Mouse (Mus musculus): ENCODE results near the gene Adam19. TPM values are rescaled to one million over a fixed set of nuclear protein-coding genes. Genes with fewer than 3 reads are reported as not detected.

The Adam19 gene
- total RNA-seq, 2 experiments from 2014 or later = 16.8 to 20.9 TPM

GRCm38 (mm10) chr11:46070161-46070560 lies 14.4 kb downstream of the Adam19 start:
- DNase-seq (ENCODE audit: low spot score in 2 of 2) = no peak
- intact Hi-C loops (cut with DNase I) = no loop called here

- intact Hi-C loops (cut with DNase I) = no loop called here
- DNase-seq (ENCODE audit: low spot score in 2 of 2) = no peak
Measured at GRCm38 (mm10) chr11:46070789-46071188, 15.0 kb downstream of the Adam19 start.

DNA sequence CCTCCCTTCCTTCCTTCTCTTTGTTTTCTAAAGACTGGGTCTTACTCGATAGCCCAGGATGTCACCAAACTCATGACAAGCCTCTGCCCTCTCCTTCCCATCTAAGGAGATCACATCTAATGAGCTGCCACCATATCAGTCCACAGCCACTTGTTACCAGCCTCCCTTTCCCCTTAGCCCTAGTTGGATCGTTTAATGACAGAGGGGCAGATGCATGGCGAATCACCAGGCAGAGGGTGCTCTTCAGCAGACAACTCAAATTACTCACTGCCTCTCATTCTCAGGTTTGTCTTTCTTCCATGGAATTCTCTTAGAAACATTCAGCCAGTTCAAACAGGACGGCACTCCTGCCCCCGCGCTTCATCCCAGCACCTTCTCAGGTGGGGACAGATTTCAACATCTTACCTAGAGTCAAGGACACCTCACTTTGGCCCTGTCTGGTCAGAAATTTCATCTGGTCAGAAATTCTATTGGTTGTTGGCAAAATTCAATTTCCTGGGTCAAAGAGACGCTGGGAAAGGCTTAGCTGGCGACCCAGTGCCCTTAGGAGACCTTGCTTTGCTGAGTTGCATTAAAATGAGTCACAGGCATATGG lies 16.8 kb downstream of the Adam19 start:
- intact Hi-C loops (cut with DNase I) = no loop called here
- DNase-seq (ENCODE audit: low spot score in 2 of 2) = no peak

DNA sequence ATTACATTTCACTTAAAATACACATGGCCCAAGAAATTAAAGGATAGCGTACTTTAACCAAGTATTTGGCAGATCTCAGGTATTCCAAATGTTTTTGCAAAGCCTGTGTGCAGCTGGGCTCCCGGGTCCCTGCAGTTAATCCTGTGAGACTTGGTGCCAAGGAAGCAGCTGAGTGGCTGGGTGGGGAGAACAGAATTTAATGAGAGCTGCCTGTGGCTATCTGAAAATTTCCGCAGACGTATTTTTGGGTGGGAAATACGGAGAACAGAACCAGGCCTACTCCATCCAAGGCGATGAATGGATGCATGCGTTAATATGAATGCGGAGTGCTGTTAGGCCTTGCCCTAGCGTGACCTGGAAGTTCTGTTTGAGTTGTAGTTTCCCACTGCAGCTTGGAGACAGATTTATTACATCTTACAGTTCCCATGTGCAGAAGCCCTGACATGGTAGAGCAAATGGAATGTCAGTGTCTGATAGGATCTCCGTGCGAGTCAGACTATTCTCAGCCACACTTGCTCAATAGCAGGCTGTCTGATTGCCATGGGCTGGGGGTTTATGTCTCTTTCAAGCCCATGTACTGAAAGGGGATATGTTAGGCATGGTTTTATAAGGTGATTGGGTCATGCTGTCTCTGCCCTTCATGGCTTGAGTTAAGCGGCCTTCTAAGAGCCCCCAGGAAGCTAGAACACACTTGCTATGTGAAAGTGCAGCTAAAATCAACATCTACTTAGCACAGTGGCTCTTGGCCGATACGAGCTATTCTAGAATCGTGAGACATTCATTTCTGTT lies 17.5 kb downstream of the Adam19 start:
- intact Hi-C loops (cut with DNase I) = no loop called here
- DNase-seq (ENCODE audit: low spot score in 2 of 2) = no peak

DNA sequence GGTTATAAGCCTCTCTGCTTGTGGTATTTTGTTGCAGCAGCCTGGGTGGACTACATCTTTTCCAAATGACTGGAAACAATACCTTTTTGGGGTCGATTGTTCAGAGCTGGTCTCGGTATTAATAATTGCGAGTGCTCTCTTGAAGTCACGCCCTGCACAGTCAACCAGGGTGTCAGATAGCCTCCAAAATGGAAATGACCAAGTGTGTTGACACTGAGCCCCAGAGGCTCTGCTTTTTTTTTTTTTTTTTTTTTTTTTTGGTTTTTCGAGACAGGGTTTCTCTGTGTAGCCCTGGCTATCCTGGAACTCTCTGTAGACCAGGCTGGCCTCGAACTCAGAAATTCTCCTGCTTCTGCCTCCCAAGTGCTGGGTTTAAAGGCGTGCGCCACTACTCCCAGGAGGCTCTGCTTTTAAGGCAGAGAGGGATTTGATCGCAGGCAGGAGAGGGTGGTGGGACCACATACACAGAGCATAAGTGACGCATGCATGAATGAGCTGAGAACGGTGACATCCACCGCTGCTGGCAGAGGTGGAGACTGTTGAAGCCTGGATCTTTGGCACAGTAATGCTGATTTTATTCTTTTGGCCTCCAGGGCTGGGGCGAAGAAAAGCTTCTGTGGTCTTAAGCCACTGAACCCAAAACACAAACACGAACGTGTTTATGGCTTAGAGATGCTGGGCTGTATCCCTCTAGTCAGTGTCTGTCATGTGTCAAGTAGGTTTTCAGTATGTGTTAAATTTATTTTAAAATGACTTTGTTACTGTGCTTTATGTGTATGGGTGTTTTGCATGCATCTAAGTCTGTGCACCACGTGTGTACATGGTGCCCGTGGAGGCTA lies 18.3 kb downstream of the Adam19 start:
- no peak for DNase-seq (ENCODE audit: low spot score in 2 of 2)
- intact Hi-C loops (cut with DNase I) = no loop called here

DNA sequence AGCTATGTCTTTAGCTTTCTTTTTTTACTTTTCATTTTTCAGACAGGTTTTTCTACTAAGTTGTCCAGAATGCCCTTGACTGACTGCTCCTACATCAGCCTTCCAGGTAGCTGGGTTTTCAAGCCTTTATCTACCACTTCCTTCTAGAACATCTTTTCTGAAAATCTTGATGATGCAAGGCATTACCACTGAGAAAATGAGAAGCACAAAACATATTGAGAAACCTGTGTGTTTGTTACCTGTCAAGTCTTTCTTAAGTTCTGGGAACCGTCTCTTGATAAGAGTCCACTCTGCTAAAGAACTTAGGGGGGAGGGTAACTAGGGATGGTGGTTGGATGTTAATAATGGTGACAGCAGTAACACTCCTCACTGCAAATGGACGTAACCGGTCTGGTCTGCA lies 19.7 kb downstream of the Adam19 start:
- intact Hi-C loops (cut with DNase I) = no loop called here
- DNase-seq (ENCODE audit: low spot score in 2 of 2) = no peak

- intact Hi-C loops (cut with DNase I) = no loop called here
- no peak for DNase-seq (ENCODE audit: low spot score in 2 of 2)
Measured at GRCm38 (mm10) chr11:46076442-46077158, 20.8 kb downstream of the Adam19 start.

DNA sequence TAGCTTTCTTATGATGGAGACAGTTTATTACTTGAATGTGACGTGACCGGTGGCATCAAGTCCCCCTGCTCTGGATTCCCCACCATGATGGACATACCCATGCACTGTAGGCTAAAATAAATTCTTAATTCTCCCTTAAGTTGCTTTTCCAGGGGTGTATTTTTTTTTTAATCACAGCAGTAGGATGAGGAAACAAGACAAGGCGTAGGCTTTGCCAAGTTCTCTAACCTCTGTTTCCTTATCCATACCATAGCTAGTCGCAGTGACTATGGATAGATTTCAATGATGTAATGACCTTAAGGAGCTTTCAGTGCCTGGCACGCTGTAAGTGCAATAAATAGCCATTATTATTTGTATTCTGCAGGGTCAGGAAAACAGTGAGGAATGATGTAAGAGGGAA lies 21.5 kb downstream of the Adam19 start:
- no peak for DNase-seq (ENCODE audit: low spot score in 2 of 2)
- intact Hi-C loops (cut with DNase I) = no loop called here

DNA sequence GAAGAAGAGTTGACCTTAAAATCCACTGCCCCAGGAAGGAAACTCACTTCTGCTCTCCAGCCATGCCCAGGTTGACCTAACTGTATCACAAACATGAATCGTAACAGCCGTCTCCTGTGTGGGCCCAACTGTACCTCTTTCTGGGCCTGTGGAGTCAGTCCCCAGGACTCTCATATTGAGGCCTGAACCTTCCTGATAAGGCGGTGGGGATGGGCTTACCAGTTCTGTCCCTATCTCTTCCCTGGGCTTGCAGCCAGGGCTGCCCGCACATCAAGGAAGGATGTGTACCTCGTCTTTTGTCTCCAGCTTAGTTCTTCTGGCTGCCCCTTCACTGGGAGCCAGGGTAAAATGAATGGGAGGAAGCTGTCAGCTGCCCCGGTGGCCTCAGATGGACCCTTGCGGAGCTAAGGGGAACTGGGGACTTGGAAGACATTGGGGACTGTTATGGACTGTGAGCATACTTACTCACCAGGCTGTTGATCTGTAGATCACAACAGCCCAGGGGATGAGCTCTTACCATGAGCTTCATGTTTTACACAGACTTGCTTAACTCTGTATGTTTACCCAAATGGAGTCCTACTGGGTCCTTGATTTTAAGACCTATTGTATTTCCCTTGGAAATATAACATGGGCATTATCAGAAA lies 22.1 kb downstream of the Adam19 start:
- DNase-seq (ENCODE audit: low spot score in 2 of 2) = no peak
- intact Hi-C loops (cut with DNase I) = no loop called here

DNA sequence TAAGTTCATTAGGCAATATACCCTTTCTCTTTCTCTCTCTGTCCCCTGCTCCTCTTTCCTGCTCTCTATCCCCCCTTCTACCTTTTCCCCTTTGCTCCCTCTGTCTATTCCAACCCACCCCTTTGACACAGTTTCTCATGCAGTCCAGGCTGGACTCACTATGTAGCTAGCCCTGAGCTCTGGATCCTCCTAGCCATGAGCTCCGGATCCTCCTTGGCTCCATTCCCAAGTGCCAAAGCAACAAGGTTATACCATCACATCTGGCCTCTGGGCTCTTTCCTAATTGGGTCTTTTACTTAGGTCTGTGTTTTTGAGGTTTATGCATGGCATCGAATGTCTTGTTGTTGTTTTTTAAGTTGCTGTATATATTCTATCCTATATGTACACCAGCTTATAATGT lies 25.3 kb downstream of the Adam19 start:
- no peak for DNase-seq (ENCODE audit: low spot score in 2 of 2)
- intact Hi-C loops (cut with DNase I) = no loop called here

DNA sequence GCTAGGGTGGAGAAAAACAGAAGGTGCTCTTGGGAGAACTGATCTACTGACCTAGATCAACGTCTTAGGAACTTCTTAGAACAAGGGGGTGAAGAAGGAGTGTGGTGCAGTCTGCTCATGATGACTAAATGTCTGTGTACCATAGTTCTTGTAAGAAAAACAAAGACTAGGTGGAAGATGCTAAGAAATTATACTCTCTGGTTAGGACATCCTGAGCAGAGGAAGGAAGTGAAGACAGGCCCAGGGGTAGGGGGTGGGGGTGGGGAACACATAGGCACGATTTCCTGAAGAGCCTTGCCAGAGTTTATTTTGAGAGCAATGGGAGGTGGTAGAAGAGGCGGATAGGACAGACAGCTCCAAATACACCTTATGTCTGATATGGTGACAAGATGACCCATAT lies 27.6 kb downstream of the Adam19 start:
- intact Hi-C loops (cut with DNase I) = no loop called here
- DNase-seq (ENCODE audit: low spot score in 2 of 2) = no peak

GRCm38 (mm10) chr11:46083835-46084444 lies 28.1 kb downstream of the Adam19 start:
- DNase-seq (ENCODE audit: low spot score in 2 of 2) = no peak
- intact Hi-C loops (cut with DNase I) = no loop called here

GRCm38 (mm10) chr11:46084568-46084967 lies 28.8 kb downstream of the Adam19 start:
- intact Hi-C loops (cut with DNase I) = no loop called here
- DNase-seq (ENCODE audit: low spot score in 2 of 2) = no peak

DNA sequence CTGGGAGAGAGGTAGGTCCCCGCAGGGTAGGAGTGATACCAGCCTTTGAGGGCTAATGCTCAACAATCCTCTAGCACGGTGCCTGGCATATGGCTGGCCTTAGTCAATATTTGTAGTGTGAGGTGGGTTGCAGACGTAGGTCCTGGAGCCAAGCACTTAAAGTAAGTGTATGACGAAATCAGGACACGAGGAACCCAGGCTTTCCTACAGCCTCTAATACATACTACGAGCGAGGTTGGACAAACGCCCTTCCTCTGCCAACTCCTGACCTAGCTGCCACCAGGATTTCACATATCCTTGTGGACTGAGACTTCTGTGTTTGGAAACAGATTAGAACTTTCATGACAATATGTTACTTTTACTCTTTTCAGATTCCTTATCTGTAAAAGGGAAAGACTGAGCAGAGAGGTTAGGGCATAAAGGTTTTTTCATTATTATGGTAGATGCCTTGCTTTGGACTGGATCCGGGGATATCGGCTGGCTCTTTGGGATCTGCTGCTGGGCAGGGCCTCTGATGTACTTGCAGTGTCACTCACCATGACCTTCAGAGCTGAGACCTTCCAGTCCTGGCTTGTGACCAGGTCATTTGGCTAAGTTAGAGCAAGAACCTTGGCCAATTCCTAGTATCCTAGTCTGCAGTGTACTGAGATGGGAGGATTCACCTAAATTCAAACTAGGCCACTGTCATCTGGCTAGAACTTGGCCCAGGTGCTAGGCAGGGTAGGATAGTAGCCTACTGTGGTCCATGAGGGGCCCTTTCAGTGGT lies 29.8 kb downstream of the Adam19 start:
- intact Hi-C loops (cut with DNase I) = no loop called here
- no peak for DNase-seq (ENCODE audit: low spot score in 2 of 2)

DNA sequence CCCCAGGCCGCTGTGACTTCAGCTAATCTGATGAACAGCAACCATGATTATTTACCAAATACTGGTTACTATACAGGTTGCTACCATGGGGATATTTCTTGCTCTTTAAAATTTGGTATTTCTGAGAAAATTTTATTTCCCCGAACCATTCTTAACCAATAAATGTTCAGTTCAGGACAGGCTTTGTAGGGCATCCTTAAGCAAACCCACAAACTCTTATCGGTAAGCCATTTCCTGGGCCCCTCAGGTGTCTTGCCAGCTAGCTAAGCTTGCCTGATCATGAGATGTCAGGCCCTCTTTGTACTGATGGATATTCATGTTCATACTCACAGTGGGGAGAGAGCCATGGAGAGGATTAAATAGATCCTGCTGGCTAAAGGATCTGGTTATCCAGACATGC lies 30.7 kb downstream of the Adam19 start:
- intact Hi-C loops (cut with DNase I) = no loop called here
- DNase-seq (ENCODE audit: low spot score in 2 of 2) = no peak

- intact Hi-C loops (cut with DNase I) = no loop called here
- DNase-seq (ENCODE audit: low spot score in 2 of 2) = no peak
Measured at GRCm38 (mm10) chr11:46089081-46089713, 33.4 kb downstream of the Adam19 start.

DNA sequence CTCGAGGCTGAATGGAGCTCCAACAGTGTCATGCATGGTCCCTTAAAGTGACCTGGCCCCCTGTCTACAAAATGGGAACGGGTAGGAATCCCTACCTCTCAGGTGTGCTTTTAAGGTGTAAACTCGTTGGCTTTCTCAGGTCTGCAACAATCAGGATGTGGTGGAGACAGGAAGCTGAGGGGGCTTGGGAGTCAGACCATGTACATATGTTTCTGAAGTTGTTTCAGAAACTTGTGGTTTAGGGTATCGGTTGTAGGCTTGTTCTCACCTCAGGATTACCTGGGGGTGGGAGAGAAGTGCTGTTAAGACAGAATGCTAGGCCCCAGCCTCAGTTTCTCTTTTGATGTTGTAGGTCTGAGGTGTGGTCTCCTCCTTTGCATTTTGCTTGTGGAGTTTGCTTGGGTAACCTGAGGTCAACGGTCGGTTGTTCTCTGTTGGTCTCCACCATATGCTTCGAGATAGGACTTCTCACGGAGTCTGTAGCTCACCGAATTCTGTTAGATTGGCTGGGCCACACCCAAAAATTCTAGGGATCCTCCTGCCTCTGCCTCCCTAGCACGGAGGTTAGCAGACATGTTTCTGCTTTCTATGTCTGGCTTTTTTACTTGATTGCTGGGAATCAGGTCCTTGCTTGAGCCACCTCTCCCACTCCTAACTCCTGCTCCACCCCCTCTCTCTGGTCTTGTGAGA lies 34.4 kb downstream of the Adam19 start:
- DNase-seq (ENCODE audit: low spot score in 2 of 2) = no peak
- intact Hi-C loops (cut with DNase I) = no loop called here

All from left cerebral cortex, postnatal 36 days (tissue).